Mouse (Mus musculus): ENCODE results near the gene Raver2.

DNA sequence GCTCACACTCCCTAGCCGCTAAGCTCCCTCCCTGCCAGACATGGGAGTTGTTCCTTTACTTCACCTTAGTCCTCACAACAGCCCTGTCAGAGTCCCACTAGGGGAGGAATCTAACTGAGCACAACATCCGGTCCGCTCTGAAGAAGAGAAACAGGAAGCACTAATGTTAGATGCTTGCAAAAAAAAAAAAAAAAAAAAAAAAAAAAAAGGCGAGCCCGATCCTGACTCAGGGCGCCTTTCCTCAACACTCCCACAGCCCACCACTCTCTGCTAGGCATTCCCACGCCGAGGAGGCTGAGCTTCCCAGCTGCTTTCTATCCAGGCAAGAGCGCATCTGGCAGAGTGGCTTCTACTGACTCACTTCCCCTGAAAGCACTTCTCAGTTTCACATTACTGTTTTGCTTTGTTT is 113.8 kb downstream of the Raver2 start:
- no peak for TF ChIP-seq POLR2A (IDR thresholded peaks at IDR 0.05; ENCODE audit: insufficient read length, low read depth)
- TF ChIP-seq USF1 (IDR thresholded peaks at IDR 0.05; ENCODE audit: low read depth): no peak
- TF ChIP-seq MYOG (IDR thresholded peaks at IDR 0.05; ENCODE audit: control insufficient read depth in 1 of 3, insufficient read depth in 1 of 3, insufficient read length in 2 of 3, low read depth in 2 of 3): no peak
- no peak for TF ChIP-seq POLR2AphosphoS2 (IDR thresholded peaks at IDR 0.05; ENCODE audit: insufficient read length, low read depth)
- TF ChIP-seq E2F4 (IDR thresholded peaks at IDR 0.05; ENCODE audit: insufficient read depth): no peak
- no peak for TF ChIP-seq SRF (IDR thresholded peaks at IDR 0.05; ENCODE audit: control insufficient read depth, insufficient read length, low read depth)
- no peak for TF ChIP-seq REST (IDR thresholded peaks at IDR 0.05; ENCODE audit: insufficient read depth, insufficient read length)
